Mouse (Mus musculus): ENCODE measurements around the gene Tmem53. TPM values are rescaled to one million over a fixed set of nuclear protein-coding genes. Genes with fewer than 3 reads are reported as not detected.
A peak's percentile ranks its signal among the peaks of the same experiment; 100 is the strongest.
"Not testable (repeated sequence)": the region's sequence is repeated elsewhere in the genome, so short reads cannot be mapped to it uniquely, and the experiment has no call there.

Tmem53 gene
- polyA plus RNA-seq, 1 experiment: 7.0 TPM

DNA sequence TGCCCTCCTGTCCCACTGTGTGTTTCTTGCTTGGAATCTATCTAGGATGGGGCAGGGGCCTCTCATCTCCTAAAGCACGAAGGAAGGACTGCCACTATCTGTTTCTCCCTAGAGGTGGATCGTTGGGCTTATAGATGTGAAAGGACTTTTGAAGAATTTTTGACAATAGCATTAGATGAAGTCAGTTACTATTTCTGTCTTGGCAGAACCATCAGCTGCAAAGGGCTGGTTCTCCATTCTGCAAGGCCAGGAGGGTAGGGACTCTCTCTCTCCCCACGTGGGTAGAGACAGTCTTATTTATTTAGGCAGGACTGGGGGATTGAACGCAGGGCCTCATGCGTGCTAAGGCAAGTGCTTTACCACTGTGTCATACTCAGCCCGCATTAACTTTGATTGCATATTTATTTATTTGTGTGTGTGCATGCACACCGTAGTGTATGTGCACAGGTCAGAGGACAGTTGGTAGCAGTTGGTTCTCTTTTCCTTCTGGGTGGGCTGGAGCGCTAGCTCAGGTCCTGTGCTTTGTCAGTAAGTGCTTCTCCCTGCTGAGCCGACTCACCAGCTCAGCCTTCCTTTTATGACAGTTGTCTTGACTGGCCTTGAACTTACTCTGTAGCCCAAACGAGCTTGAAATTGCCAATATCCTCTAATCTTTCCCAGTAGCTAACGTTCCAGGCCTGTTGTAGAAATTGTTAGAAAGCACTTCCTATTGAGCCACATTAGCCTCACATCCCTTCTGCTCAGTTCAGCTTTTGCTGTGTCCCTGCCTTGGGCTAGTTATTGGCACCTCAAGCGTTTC, 1.7 kb downstream of the Tmem53 start:
- H3K27ac ChIP-seq (ENCODE audit: insufficient read depth, low read length): no peak overlapping the region
- H3K4me3 ChIP-seq (replicated peaks; ENCODE audit: insufficient read depth, low read depth, low read length): no peak overlapping the region
- WGBS: 77% methylated on average over 12 of the region's 12 CpGs
- no peak for TF ChIP-seq CTCF (IDR thresholded peaks at IDR 0.05; ENCODE audit: borderline replicate concordance, insufficient read depth, low read depth, low read length)
- no peak for TF ChIP-seq POLR2A (IDR thresholded peaks at IDR 0.05; ENCODE audit: borderline replicate concordance, insufficient read depth, low read length)
- H3K27me3 ChIP-seq (ENCODE audit: control insufficient read depth, insufficient read depth, low read length): no peaks in the 10 kb centered on the region
- no peak for DNase-seq
- H3K4me1 ChIP-seq (ENCODE audit: control insufficient read depth, insufficient read depth, low read length): 0 out of 2 replicates have a peak, but pooled peaks cover 4% of the 10 kb centered on the region

- TF ChIP-seq CTCF (IDR thresholded peaks at IDR 0.05; ENCODE audit: borderline replicate concordance, insufficient read depth, low read depth, low read length) (no peak), POLR2A (IDR thresholded peaks at IDR 0.05; ENCODE audit: borderline replicate concordance, insufficient read depth, low read length) (no peak)
- Histone ChIP-seq H3K27ac (ENCODE audit: insufficient read depth, low read length) (no peak overlapping the region), H3K27me3 (ENCODE audit: control insufficient read depth, insufficient read depth, low read length) (no peaks in the 10 kb centered on the region), H3K4me3 (replicated peaks; ENCODE audit: insufficient read depth, low read depth, low read length) (no peak overlapping the region), H3K4me1 (ENCODE audit: control insufficient read depth, insufficient read depth, low read length) (0 out of 2 replicates have a peak, but pooled peaks cover 4% of the 10 kb centered on the region)
- no peak for DNase-seq
- 48% methylated on average over 5 of the region's 5 CpGs for WGBS
Measured at GRCm38 (mm10) chr4:117254017-117254627, 2.4 kb downstream of the Tmem53 start.

DNA sequence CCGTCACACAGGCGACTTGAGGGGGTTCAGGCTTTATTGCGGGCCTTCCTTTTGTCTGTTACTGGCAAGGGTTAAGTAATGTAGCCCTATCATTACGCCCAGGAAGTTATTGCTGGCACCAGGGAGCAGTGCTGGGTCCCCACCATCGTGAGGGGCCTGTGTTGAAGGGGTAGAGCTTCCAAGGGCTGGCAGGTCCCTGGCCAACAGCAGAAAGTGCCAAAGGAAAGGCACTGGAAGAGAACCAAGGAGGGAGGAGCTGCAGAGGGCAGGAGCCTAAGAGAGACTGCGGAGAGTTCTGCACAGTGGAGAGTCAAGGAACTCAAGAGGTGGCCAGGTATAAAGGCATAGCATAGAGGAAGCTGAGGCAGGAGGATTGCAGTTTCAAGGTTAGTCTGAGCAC, 2.9 kb downstream of the Tmem53 start:
- Histone ChIP-seq H3K4me1 (ENCODE audit: control insufficient read depth, insufficient read depth, low read length) (0 out of 2 replicates have a peak, but pooled peaks cover 4% of the 10 kb centered on the region), H3K27ac (ENCODE audit: insufficient read depth, low read length) (no peak overlapping the region), H3K4me3 (replicated peaks; ENCODE audit: insufficient read depth, low read depth, low read length) (no peak overlapping the region), H3K27me3 (ENCODE audit: control insufficient read depth, insufficient read depth, low read length) (no peaks in the 10 kb centered on the region)
- 15% methylated on average over 6 of the region's 6 CpGs for WGBS
- DNase-seq: no peak
- TF ChIP-seq POLR2A (IDR thresholded peaks at IDR 0.05; ENCODE audit: borderline replicate concordance, insufficient read depth, low read length) (no peak), CTCF (IDR thresholded peaks at IDR 0.05; ENCODE audit: borderline replicate concordance, insufficient read depth, low read depth, low read length) (no peak)

- not testable (repeated sequence) for H3K4me1 ChIP-seq (ENCODE audit: control insufficient read depth, insufficient read depth, low read length); H3K27ac ChIP-seq (ENCODE audit: insufficient read depth, low read length); H3K4me3 ChIP-seq (replicated peaks; ENCODE audit: insufficient read depth, low read depth, low read length); H3K27me3 ChIP-seq (ENCODE audit: control insufficient read depth, insufficient read depth, low read length); DNase-seq
- whole genome bisulfite sequencing: 76% methylated on average over 6 of the region's 6 CpGs
Measured at GRCm38 (mm10) chr4:117259909-117260308, 8.2 kb downstream of the Tmem53 start.

GRCm38 (mm10) chr4:117261222-117261621, 9.5 kb downstream of the Tmem53 start:
- H3K27me3 ChIP-seq (ENCODE audit: control insufficient read depth, insufficient read depth, low read length): no peaks in the 10 kb centered on the region
- WGBS: 83% methylated on average over 2 of the region's 2 CpGs
- no peak overlapping the region for H3K4me3 ChIP-seq (replicated peaks; ENCODE audit: insufficient read depth, low read depth, low read length)
- TF ChIP-seq CTCF (IDR thresholded peaks at IDR 0.05; ENCODE audit: borderline replicate concordance, insufficient read depth, low read depth, low read length) (no peak), POLR2A (IDR thresholded peaks at IDR 0.05; ENCODE audit: borderline replicate concordance, insufficient read depth, low read length) (no peak)
- 0 out of 2 replicates have a peak, but pooled peaks cover 2% of the 10 kb centered on the region for H3K4me1 ChIP-seq (ENCODE audit: control insufficient read depth, insufficient read depth, low read length)
- no peak overlapping the region for H3K27ac ChIP-seq (ENCODE audit: insufficient read depth, low read length)
- DNase-seq: no peak

DNA sequence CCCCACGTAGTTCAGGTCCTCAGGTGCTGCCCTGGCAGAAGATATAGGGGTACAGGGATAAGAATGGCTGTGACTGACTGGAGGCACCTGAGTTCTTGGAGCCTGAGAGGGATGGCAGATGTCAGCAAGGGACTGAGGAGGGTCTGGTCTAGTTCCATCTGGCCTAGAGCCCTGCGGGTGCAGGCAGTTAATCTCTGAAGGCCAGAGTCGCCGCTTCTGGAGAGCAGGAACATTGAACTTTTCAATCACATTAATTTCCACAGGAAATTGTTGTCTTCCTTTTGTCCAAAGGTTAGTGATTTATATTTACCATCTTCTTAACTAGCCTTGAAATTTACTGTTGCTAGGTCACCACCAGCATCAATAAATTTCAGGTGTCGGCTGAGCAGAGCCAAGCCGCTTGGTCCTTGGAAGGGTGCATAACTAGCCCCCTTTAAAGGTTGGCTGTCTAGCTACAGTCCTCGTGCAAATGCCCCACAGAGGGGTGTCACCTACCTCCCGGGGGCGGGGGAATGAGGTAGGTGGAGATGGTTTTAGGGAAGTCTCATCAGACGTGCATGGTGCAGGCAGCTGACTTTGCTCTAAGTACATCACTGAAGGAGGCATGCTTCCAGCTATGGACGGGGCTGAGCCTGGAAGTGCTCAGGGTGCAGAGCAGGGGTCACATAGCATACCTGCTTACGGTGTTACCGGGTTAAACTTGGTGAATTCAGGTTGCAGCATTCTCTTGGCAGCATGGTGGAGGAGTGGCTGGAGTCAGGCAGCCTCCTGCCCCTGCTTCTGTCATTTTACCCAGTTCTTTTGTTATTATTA, 10.6 kb downstream of the Tmem53 start:
- peak in 1 of 2 experiments; percentile 39 for DNase-seq
- H3K27me3 ChIP-seq (ENCODE audit: control insufficient read depth, insufficient read depth, low read length): no peaks in the 10 kb centered on the region
- WGBS: 52% methylated on average over 13 of the region's 13 CpGs

GRCm38 (mm10) chr4:117262987-117263386, 11.2 kb downstream of the Tmem53 start:
- no peak overlapping the region for H3K4me3 ChIP-seq (replicated peaks; ENCODE audit: insufficient read depth, low read depth, low read length)
- no peak for DNase-seq
- no peaks in the 10 kb centered on the region for H3K27me3 ChIP-seq (ENCODE audit: control insufficient read depth, insufficient read depth, low read length)
- H3K4me1 ChIP-seq (ENCODE audit: control insufficient read depth, insufficient read depth, low read length): 0 out of 2 replicates have a peak, but pooled peaks cover 2% of the 10 kb centered on the region
- no peak overlapping the region for H3K27ac ChIP-seq (ENCODE audit: insufficient read depth, low read length)
- TF ChIP-seq POLR2A (IDR thresholded peaks at IDR 0.05; ENCODE audit: borderline replicate concordance, insufficient read depth, low read length): no peak
- TF ChIP-seq CTCF (IDR thresholded peaks at IDR 0.05; ENCODE audit: borderline replicate concordance, insufficient read depth, low read depth, low read length): no peak
- 57% methylated on average over 8 of the region's 8 CpGs for WGBS

More for the DNA sequence above, 10.6 kb downstream of the Tmem53 start:
- no peak overlapping the region for H3K4me3 ChIP-seq (replicated peaks; ENCODE audit: insufficient read depth, low read depth, low read length)
- no peak for TF ChIP-seq CTCF (IDR thresholded peaks at IDR 0.05; ENCODE audit: borderline replicate concordance, insufficient read depth, low read depth, low read length)
- no peak for TF ChIP-seq POLR2A (IDR thresholded peaks at IDR 0.05; ENCODE audit: borderline replicate concordance, insufficient read depth, low read length)
- H3K4me1 ChIP-seq (ENCODE audit: control insufficient read depth, insufficient read depth, low read length): 0 out of 2 replicates have a peak, but pooled peaks cover 2% of the 10 kb centered on the region
- H3K27ac ChIP-seq (ENCODE audit: insufficient read depth, low read length): no peak overlapping the region
